Mouse (Mus musculus): ENCODE measurements around the gene Pir. TPM values are rescaled to one million over a fixed set of nuclear protein-coding genes. Genes with fewer than 3 reads are reported as not detected.
A peak's percentile ranks its signal among the peaks of the same experiment; 100 is the strongest.

Pir gene
- polyA plus RNA-seq, 1 experiment from 2014 or later = 9.4 TPM

DNA sequence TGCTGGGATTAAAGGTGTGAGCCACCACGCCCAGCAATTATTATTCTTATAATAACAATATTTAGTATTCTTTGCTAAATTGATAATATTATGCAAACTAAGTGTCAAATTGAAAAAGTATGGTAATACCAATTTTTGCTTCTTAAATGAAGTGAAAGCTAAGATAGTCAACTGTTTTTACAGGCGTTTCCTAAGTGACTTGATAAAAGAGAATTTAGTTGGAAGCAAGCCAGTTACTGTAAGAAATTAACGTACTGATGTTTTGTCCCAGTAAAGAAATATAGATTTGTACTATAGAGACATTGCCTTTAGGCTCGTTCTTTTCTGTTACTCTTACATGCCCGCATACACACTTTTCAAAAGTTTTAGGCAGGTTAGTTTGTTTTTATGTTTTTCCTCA, 53.3 kb downstream of the Pir start:
- Histone ChIP-seq H3K9ac (replicated peaks; ENCODE audit: low read length) (no peak overlapping the region), H3K4me1 (ENCODE audit: insufficient read depth, low read length) (no peaks in the 10 kb centered on the region), H3K27ac (ENCODE audit: low read length) (no peak overlapping the region), H3K4me3 (ENCODE audit: low read length) (no peak overlapping the region), H3K36me3 (ENCODE audit: insufficient read depth, low read length) (no peaks in the 10 kb centered on the region), H3K9me3 (ENCODE audit: low read length) (no peaks in the 10 kb centered on the region), H3K27me3 (ENCODE audit: insufficient read depth, low read length) (peaks cover 3% of the 10 kb centered on the region; the same call in 1 of the 2 replicates), H3K4me2 (replicated peaks; ENCODE audit: low read depth, low read length) (no peak overlapping the region)
- ATAC-seq (ENCODE audit: low FRiP score, low TSS enrichment) = no peak
- WGBS = 72% methylated on average over 5 of the region's 5 CpGs

DNA sequence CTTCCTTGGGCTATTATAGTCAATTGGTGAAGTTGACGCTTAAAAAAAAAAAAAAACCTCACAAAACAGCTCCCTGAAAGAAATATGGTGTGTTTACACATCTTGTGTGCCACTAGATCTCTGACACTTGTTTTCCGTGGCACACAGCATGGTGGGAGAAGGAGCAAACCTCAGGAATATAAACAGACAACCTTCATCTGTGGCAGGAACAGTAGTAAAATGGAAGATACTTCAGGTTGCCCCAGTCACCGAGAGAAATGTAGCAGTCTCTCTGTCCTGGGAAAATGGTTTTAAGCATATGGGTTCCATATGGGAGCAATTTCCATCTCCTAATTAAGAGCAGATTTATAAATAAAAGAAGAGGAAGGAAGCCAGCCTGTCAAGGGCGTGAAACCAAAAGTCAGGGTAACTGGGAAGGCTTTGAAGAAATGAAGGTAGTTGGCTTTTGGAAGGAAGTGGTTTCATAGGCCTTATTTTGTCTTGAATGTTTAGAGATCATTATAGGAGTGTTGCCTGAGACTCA, 54.3 kb downstream of the Pir start:
- H3K4me1 ChIP-seq (ENCODE audit: insufficient read depth, low read length) = no peaks in the 10 kb centered on the region
- no peak overlapping the region for H3K4me2 ChIP-seq (replicated peaks; ENCODE audit: low read depth, low read length)
- H3K27ac ChIP-seq (ENCODE audit: low read length) = no peak overlapping the region
- ATAC-seq (ENCODE audit: low FRiP score, low TSS enrichment) = no peak
- peaks cover 3% of the 10 kb centered on the region; the same call in 1 of the 2 replicates for H3K27me3 ChIP-seq (ENCODE audit: insufficient read depth, low read length)
- H3K4me3 ChIP-seq (ENCODE audit: low read length) = no peak overlapping the region
- H3K9ac ChIP-seq (replicated peaks; ENCODE audit: low read length) = no peak overlapping the region
- H3K36me3 ChIP-seq (ENCODE audit: insufficient read depth, low read length) = no peaks in the 10 kb centered on the region
- 61% methylated on average over 4 of the region's 4 CpGs for WGBS
- H3K9me3 ChIP-seq (ENCODE audit: low read length) = no peaks in the 10 kb centered on the region

DNA sequence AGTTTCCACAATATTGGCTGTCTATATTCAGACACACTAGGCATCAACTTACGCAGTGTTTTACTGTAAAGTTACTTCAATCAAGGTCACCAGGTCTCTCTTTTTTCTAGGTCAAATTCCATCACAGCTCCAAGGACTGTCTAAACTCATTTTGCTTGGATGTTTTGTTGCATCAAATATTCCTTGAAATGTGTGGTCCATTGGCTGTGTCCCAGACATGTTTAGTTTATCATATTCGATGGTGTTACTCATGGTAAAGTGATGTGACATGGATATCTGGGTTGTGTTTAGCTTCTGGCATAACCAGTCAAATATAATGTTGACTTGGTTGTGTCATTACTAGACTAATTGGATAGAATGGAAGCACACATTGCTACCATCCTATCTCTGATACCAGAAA, 61.2 kb downstream of the Pir start:
- Histone ChIP-seq H3K4me1 (ENCODE audit: insufficient read depth, low read length) (no peaks in the 10 kb centered on the region), H3K9me3 (ENCODE audit: low read length) (no peaks in the 10 kb centered on the region), H3K27me3 (ENCODE audit: insufficient read depth, low read length) (no peaks in the 10 kb centered on the region), H3K36me3 (ENCODE audit: insufficient read depth, low read length) (no peaks in the 10 kb centered on the region), H3K9ac (replicated peaks; ENCODE audit: low read length) (no peak overlapping the region), H3K4me2 (replicated peaks; ENCODE audit: low read depth, low read length) (no peak overlapping the region), H3K27ac (ENCODE audit: low read length) (no peak overlapping the region), H3K4me3 (ENCODE audit: low read length) (no peak overlapping the region)
- WGBS = 87% methylated on average over 2 of the region's 2 CpGs
- no peak for ATAC-seq (ENCODE audit: low FRiP score, low TSS enrichment)

DNA sequence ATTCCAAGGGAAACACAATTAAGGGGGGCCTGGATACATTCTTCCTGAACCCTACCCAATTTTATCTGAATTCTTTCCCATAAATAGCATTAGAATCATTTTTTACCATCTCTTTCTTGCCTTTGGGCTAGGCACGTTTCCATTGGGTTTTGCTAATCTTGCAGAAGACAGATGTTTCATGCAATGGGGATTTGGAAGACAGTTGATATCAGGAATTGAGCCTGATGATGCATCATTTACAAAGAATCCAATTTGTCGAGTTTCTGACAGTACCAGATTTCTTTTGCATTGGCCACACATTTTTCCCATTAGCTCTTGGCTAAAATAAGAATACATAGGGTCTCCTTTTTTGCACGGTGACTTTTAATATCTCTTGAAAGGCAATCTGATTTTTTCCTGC, 61.6 kb downstream of the Pir start:
- Histone ChIP-seq H3K4me1 (ENCODE audit: insufficient read depth, low read length) (no peaks in the 10 kb centered on the region), H3K27ac (ENCODE audit: low read length) (no peak overlapping the region), H3K4me2 (replicated peaks; ENCODE audit: low read depth, low read length) (no peak overlapping the region), H3K4me3 (ENCODE audit: low read length) (no peak overlapping the region), H3K36me3 (ENCODE audit: insufficient read depth, low read length) (no peaks in the 10 kb centered on the region), H3K9me3 (ENCODE audit: low read length) (no peaks in the 10 kb centered on the region), H3K9ac (replicated peaks; ENCODE audit: low read length) (no peak overlapping the region), H3K27me3 (ENCODE audit: insufficient read depth, low read length) (no peaks in the 10 kb centered on the region)
- WGBS = 75% methylated on average over 3 of the region's 3 CpGs
- no peak for ATAC-seq (ENCODE audit: low FRiP score, low TSS enrichment)

DNA sequence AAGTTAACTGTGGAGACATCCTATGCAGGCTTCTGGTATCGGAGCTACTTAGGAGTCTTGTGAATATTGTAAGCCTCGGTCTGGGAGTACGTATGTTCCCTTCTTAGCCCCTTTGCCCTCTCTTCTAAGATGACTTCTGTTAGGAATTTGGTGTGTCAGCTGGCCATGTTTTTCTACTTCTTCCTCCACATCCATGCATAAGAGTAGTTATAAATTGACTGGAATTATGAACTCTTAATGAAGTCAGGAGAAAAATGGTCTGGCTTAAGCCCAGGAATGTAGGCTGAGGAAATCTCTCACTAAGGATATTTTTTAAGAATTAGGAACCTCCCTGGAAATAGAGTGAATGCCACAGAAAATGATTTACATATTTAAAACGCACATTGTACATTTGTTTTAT, 69.4 kb downstream of the Pir start:
- H3K9me3 ChIP-seq (ENCODE audit: low read length) = no peaks in the 10 kb centered on the region
- WGBS = 78% methylated on average over 4 of the region's 4 CpGs
- H3K27me3 ChIP-seq (ENCODE audit: insufficient read depth, low read length) = no peaks in the 10 kb centered on the region
- H3K4me2 ChIP-seq (replicated peaks; ENCODE audit: low read depth, low read length) = no peak overlapping the region
- H3K36me3 ChIP-seq (ENCODE audit: insufficient read depth, low read length) = no peaks in the 10 kb centered on the region
- H3K27ac ChIP-seq (ENCODE audit: low read length) = no peak overlapping the region
- no peak overlapping the region for H3K9ac ChIP-seq (replicated peaks; ENCODE audit: low read length)
- no peak overlapping the region for H3K4me3 ChIP-seq (ENCODE audit: low read length)
- H3K4me1 ChIP-seq (ENCODE audit: insufficient read depth, low read length) = no peaks in the 10 kb centered on the region
- no peak for ATAC-seq (ENCODE audit: low FRiP score, low TSS enrichment)

DNA sequence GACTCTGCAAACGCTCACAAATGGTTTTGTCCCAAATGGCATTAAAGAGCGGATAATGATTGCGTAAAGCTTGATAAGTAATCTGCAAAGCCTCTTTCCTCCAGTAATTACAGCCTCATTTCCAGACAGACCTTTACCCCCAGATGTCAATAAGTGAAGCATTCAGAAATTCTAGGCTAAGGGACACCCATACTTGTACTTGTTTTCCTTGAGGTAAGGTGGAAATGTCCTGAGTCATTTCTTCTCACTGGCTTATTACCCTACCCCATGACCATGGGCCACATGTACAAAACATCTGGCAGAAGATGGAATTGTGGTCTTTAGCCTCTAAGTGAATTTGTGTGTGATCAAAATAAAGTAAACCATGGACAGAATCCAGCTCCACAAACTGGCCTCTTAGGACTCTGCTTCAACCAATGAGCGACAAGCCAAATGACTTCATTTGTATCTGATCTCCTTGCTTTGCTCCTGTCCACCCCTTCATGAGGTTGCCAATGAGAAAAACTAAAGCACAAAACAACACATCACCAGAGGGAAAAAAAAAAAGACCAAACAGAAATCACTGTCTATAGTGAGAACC, 76.3 kb downstream of the Pir start:
- 86% methylated on average over 4 of the region's 4 CpGs for WGBS
- Histone ChIP-seq H3K4me3 (ENCODE audit: low read length) (no peak overlapping the region), H3K4me1 (ENCODE audit: insufficient read depth, low read length) (no peaks in the 10 kb centered on the region), H3K36me3 (ENCODE audit: insufficient read depth, low read length) (no peaks in the 10 kb centered on the region), H3K4me2 (replicated peaks; ENCODE audit: low read depth, low read length) (no peak overlapping the region), H3K27ac (ENCODE audit: low read length) (no peak overlapping the region), H3K9me3 (ENCODE audit: low read length) (no peaks in the 10 kb centered on the region), H3K9ac (replicated peaks; ENCODE audit: low read length) (no peak overlapping the region), H3K27me3 (ENCODE audit: insufficient read depth, low read length) (no peaks in the 10 kb centered on the region)
- ATAC-seq (ENCODE audit: low FRiP score, low TSS enrichment) = no peak

DNA sequence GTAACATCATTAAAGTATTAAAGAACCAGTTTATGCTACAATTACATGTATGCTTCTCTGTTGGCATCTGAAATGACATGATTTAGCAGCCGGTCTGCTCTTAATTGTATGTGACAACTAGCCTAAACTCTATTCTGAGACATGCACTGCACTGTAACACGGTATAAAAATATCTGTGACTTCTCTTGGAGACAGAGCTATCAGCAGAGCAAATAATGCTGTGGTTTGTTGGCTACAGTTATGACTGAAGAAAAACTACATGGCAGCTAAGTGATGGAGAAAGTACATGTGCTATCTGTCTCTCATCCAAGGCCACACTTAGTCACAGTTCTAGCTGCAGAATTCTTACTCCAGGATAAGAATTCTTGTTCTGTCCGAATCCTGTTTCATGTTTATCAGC, 79.8 kb downstream of the Pir start:
- Histone ChIP-seq H3K4me3 (ENCODE audit: low read length) (no peak overlapping the region), H3K36me3 (ENCODE audit: insufficient read depth, low read length) (no peaks in the 10 kb centered on the region), H3K27ac (ENCODE audit: low read length) (no peak overlapping the region), H3K4me2 (replicated peaks; ENCODE audit: low read depth, low read length) (no peak overlapping the region), H3K9me3 (ENCODE audit: low read length) (no peaks in the 10 kb centered on the region), H3K4me1 (ENCODE audit: insufficient read depth, low read length) (no peaks in the 10 kb centered on the region), H3K27me3 (ENCODE audit: insufficient read depth, low read length) (no peaks in the 10 kb centered on the region), H3K9ac (replicated peaks; ENCODE audit: low read length) (no peak overlapping the region)
- WGBS = 73% methylated on average over 3 of the region's 3 CpGs
- ATAC-seq (ENCODE audit: low FRiP score, low TSS enrichment) = no peak

DNA sequence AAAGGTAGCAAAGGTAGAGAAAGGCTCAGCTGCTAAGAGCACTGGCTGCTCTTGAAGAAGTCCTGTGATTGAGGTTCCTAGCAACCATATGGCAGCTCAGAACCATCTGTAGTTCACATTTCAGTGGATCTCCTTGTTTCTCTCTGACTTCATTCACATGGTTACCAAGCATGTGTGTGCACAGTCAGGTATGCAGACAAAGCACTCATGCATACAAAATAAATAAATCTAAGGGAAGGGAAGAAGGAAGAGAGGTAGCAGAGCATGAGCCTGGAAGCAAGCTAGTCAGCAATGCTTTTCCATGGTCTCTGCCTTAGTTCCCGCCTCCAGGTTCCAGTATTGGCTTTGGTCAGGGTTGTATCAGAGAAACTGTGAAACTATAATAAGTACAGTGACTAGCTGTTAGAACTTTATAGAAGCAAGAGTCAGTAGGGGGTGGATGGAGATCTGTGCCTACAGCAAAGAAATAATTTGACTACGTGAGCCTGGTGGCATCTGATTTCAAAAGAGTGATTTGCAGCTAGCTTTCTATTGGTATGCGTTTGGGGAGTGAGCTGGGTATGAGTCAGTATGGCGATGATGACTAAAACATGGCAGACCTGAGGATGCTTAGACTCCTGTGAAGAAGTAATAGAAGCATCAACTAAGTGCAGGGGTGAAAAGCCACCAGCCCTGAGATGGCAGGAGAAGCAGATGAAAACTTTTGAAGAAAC, 96.1 kb downstream of the Pir start:
- Histone ChIP-seq H3K9me3 (ENCODE audit: low read length) (no peaks in the 10 kb centered on the region), H3K27ac (ENCODE audit: low read length) (no peak overlapping the region), H3K27me3 (ENCODE audit: insufficient read depth, low read length) (no peaks in the 10 kb centered on the region; the same call in 1 of the 2 replicates), H3K4me2 (replicated peaks; ENCODE audit: low read depth, low read length) (no peak overlapping the region), H3K4me1 (ENCODE audit: insufficient read depth, low read length) (0 out of 2 replicates have a peak, but pooled peaks cover 1% of the 10 kb centered on the region), H3K36me3 (ENCODE audit: insufficient read depth, low read length) (no peaks in the 10 kb centered on the region), H3K4me3 (ENCODE audit: low read length) (no peak overlapping the region), H3K9ac (replicated peaks; ENCODE audit: low read length) (no peak overlapping the region)
- peak; percentile 59; the same call in 1 of the 2 replicates for ATAC-seq (ENCODE audit: low FRiP score, low TSS enrichment)
- 77% methylated on average over 4 of the region's 4 CpGs for WGBS

DNA sequence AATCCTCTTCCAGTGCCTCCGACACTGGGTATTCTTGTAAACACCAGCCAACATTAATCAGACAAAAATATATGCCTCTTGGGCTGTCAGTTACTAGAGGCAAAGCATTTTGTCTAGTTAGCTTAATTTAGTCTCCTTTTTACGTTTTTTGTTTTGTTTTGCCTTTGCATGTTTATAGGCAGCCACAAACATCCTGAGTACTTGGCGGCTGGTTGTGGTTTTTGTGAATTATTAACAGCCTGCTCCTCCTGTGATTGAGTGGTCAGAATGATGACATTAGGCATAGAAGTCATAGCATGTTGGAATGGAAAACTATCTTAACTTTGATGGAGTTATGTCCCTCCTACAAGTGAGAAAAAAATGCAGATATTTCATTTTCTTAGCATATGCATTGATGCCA, 101.4 kb downstream of the Pir start:
- no peak overlapping the region for H3K4me2 ChIP-seq (replicated peaks; ENCODE audit: low read depth, low read length)
- no peak for ATAC-seq (ENCODE audit: low FRiP score, low TSS enrichment)
- no peak overlapping the region for H3K4me3 ChIP-seq (ENCODE audit: low read length)
- 53% methylated on average over 3 of the region's 3 CpGs for WGBS
- no peaks in the 10 kb centered on the region for H3K9me3 ChIP-seq (ENCODE audit: low read length)
- H3K9ac ChIP-seq (replicated peaks; ENCODE audit: low read length) = no peak overlapping the region
- H3K36me3 ChIP-seq (ENCODE audit: insufficient read depth, low read length) = no peaks in the 10 kb centered on the region
- peak overlapping the region; percentile 69; the same call in 1 of the 2 replicates for H3K27ac ChIP-seq (ENCODE audit: low read length)
- H3K27me3 ChIP-seq (ENCODE audit: insufficient read depth, low read length) = no peaks in the 10 kb centered on the region; the same call in 1 of the 2 replicates
- 0 out of 2 replicates have a peak, but pooled peaks cover 3% of the 10 kb centered on the region for H3K4me1 ChIP-seq (ENCODE audit: insufficient read depth, low read length)

DNA sequence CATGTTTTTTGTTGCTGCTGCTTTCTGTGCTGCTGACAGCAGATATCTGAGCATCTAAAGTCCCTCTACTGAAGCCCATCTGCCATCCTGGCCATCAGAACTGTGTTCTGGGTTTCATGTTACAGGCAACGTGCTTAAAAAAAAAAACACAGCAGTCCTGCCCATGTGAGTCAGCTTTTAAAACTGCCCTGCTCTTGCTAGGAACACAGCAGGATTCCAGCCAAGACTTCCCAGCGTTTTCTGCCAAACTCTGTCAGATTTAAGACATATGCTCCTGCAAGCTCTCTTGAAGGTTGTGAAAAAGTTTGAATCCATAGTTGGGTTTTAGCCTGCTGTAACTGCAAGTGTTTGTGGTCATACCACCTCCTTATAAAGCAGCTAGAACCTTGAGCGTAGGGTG, 103.9 kb downstream of the Pir start, which contains the start of gene Vegfd:
Gene Vegfd (plus strand): TSS at position 298 of the 400 bp plus-strand sequence.
- Histone ChIP-seq H3K36me3 (ENCODE audit: insufficient read depth, low read length) (no peaks in the 10 kb centered on the region), H3K4me1 (ENCODE audit: insufficient read depth, low read length) (0 out of 2 replicates have a peak, but pooled peaks cover 3% of the 10 kb centered on the region), H3K4me3 (ENCODE audit: low read length) (peak within 1 kb of the TSS; percentile 28), H3K9ac (replicated peaks; ENCODE audit: low read length) (no peak within 1 kb of the TSS), H3K9me3 (ENCODE audit: low read length) (no peaks in the 10 kb centered on the region), H3K27me3 (ENCODE audit: insufficient read depth, low read length) (peaks cover 1% of the 10 kb centered on the region; the same call in 1 of the 2 replicates), H3K27ac (ENCODE audit: low read length) (peak within 1 kb of the TSS; percentile 71), H3K4me2 (replicated peaks; ENCODE audit: low read depth, low read length) (peak within 1 kb of the TSS; percentile 21; the same call in 1 of the 2 replicates)
- 38% methylated on average over 3 of the region's 3 CpGs for WGBS
- ATAC-seq (ENCODE audit: low FRiP score, low TSS enrichment) = no peak
